Mouse (Mus musculus) gonadal fat pad, adult 2 months (tissue): ENCODE data around the gene Desi1. TPM values are rescaled to one million over a fixed set of nuclear protein-coding genes. Genes with fewer than 3 reads are reported as not detected.

Experiments
- polyA plus RNA-seq: library from polyadenylated mRNA; depleted of rRNA; stranded (reverse); fragments of >200 nt; gene quantifications from 2 replicates; pipeline ENCODE4 v1.2.3, GENCODE M21; 2012; rRNA removed

The Desi1 gene
- polyA plus RNA-seq, 1 experiment: 28.0 TPM

Other genes starting within 250 kb of the Desi1 start
- gene Tef, start 231.4 kb downstream of the Desi1 start, polyA plus RNA-seq: 60.0 and 63.8 TPM in 2 replicates
- gene Tob2, start 175.1 kb downstream of the Desi1 start, polyA plus RNA-seq: 25.8 and 37.8 TPM in 2 replicates
- 31.5 and 41.4 TPM in 2 replicates for gene Phf5a, start 162.0 kb downstream of the Desi1 start, polyA plus RNA-seq
- gene Aco2, start 161.6 kb downstream of the Desi1 start, polyA plus RNA-seq: 305 and 314 TPM in 2 replicates
- 14.1 and 17.0 TPM in 2 replicates for gene Polr3h, start 107.6 kb downstream of the Desi1 start, polyA plus RNA-seq
- gene Csdc2, start 97.1 kb downstream of the Desi1 start, polyA plus RNA-seq: 10.0 and 13.9 TPM in 2 replicates
- 59.5 and 76.2 TPM in 2 replicates for gene Pmm1, start 72.9 kb downstream of the Desi1 start, polyA plus RNA-seq
- gene 1700029P11Rik, start 53.3 kb downstream of the Desi1 start, polyA plus RNA-seq: 0.35 and 0.52 TPM in 2 replicates
- gene Xrcc6, start 46.0 kb downstream of the Desi1 start, polyA plus RNA-seq: 13.5 and 13.8 TPM in 2 replicates
- 71.8 and 84.4 TPM in 2 replicates for gene Snu13, start 13.7 kb upstream of the Desi1 start, polyA plus RNA-seq
- 0.09 and 0.15 TPM in 2 replicates for gene 4930407I10Rik, start 25.3 kb upstream of the Desi1 start, polyA plus RNA-seq
- gene Mei1, start 36.1 kb upstream of the Desi1 start, polyA plus RNA-seq: 0.04 and 0.06 TPM in 2 replicates
- gene Ccdc134, start 94.1 kb upstream of the Desi1 start, polyA plus RNA-seq: 11.7 and 16.5 TPM in 2 replicates
- 135 and 139 TPM in 2 replicates for gene Srebf2, start 113.3 kb upstream of the Desi1 start, polyA plus RNA-seq
- gene Shisa8, start 179.0 kb upstream of the Desi1 start, polyA plus RNA-seq: 0.22 and 0.27 TPM in 2 replicates
- 0.19 and 0.61 TPM in 2 replicates for gene Tnfrsf13c, start 190.5 kb upstream of the Desi1 start, polyA plus RNA-seq
- gene Cenpm, start 210.9 kb upstream of the Desi1 start, polyA plus RNA-seq: 3.4 and 5.7 TPM in 2 replicates
- not detected in 2 replicates for gene 1500009C09Rik, start 218.5 kb upstream of the Desi1 start, polyA plus RNA-seq
- 1.2 and 1.3 TPM in 2 replicates for gene Sept3, start 241.0 kb upstream of the Desi1 start, polyA plus RNA-seq